Mouse (Mus musculus) brown adipose tissue, adult 24 weeks (tissue): Measurements from ENCODE around the gene Aldh1l1. TPM values are rescaled to one million over a fixed set of nuclear protein-coding genes. Genes with fewer than 3 reads are reported as not detected.

Source experiments
- H3K27ac ChIP-seq: fragments of 200-500 bp; replicated peaks from 2 replicates; pipeline ENCODE4 v1.5.1; 2012; ENCODE audit warnings: low read depth, mild to moderate bottlenecking, low read length
- H3K4me1 ChIP-seq: fragments of 200-500 bp; 2 replicates; pipeline ENCODE4 v1.6.1; 2012; ENCODE audit warnings: low read length, mixed read lengths; ENCODE audit not compliant: control insufficient read depth, insufficient read depth, insufficient read length
- H3K4me3 ChIP-seq: fragments of 200-500 bp; 2 replicates; pipeline ENCODE4 v1.5.1; 2012; ENCODE audit warnings: low read depth, mild to moderate bottlenecking, low read length, moderate library complexity; ENCODE audit not compliant: insufficient read depth
- polyA plus RNA-seq: library from polyadenylated mRNA; stranded (reverse); fragments of >200 nt; gene quantifications from 2 replicates; pipeline ENCODE4 v1.2.4, GENCODE M21; 2012; ENCODE audit not compliant: missing spikeins, insufficient read depth, insufficient read length

The Aldh1l1 gene
- polyA plus RNA-seq, 1 experiment = 46.2 TPM

- peaks cover 16% of the 10 kb centered on the region for H3K4me1 ChIP-seq
- H3K4me3 ChIP-seq = no peak overlapping the region
- H3K27ac ChIP-seq = no peak overlapping the region
Observed at GRCm38 (mm10) chr6:90509085-90509484, 22.9 kb downstream of the Aldh1l1 start.

- Histone ChIP-seq H3K4me3 (no peak overlapping the region), H3K27ac (no peak overlapping the region), H3K4me1 (peaks cover 9% of the 10 kb centered on the region)
Observed at GRCm38 (mm10) chr6:90512416-90512815, 26.2 kb downstream of the Aldh1l1 start.

GRCm38 (mm10) chr6:90513074-90513856 lies 27.0 kb downstream of the Aldh1l1 start:
- Histone ChIP-seq H3K4me3 (no peak overlapping the region), H3K4me1 (peaks cover 6% of the 10 kb centered on the region), H3K27ac (no peak overlapping the region)

GRCm38 (mm10) chr6:90514369-90514768 lies 28.1 kb downstream of the Aldh1l1 start:
- no peak overlapping the region for H3K27ac ChIP-seq
- no peak overlapping the region for H3K4me3 ChIP-seq
- no peaks in the 10 kb centered on the region for H3K4me1 ChIP-seq

GRCm38 (mm10) chr6:90514883-90515405 lies 28.7 kb downstream of the Aldh1l1 start:
- no peak overlapping the region for H3K4me3 ChIP-seq
- H3K4me1 ChIP-seq = no peaks in the 10 kb centered on the region
- H3K27ac ChIP-seq = no peak overlapping the region

- H3K4me1 ChIP-seq = no peaks in the 10 kb centered on the region
- no peak overlapping the region for H3K4me3 ChIP-seq
- H3K27ac ChIP-seq = no peak overlapping the region
Observed at GRCm38 (mm10) chr6:90518892-90519291, 32.7 kb downstream of the Aldh1l1 start.

GRCm38 (mm10) chr6:90519375-90519774 lies 33.1 kb downstream of the Aldh1l1 start:
- H3K4me3 ChIP-seq = no peak overlapping the region
- H3K27ac ChIP-seq = no peak overlapping the region
- no peaks in the 10 kb centered on the region for H3K4me1 ChIP-seq

GRCm38 (mm10) chr6:90526406-90526805 lies 40.2 kb downstream of the Aldh1l1 start:
- no peak overlapping the region for H3K4me3 ChIP-seq

GRCm38 (mm10) chr6:90529461-90530046 lies 43.3 kb downstream of the Aldh1l1 start:
- no peak overlapping the region for H3K4me3 ChIP-seq
- H3K4me1 ChIP-seq = no peaks in the 10 kb centered on the region
- no peak overlapping the region for H3K27ac ChIP-seq

More at GRCm38 (mm10) chr6:90526406-90526805, 40.2 kb downstream of the Aldh1l1 start:
- no peak overlapping the region for H3K27ac ChIP-seq
- no peaks in the 10 kb centered on the region for H3K4me1 ChIP-seq

GRCm38 (mm10) chr6:90532575-90533190 lies 46.5 kb downstream of the Aldh1l1 start:
- Histone ChIP-seq H3K27ac (no peak overlapping the region), H3K4me3 (no peak overlapping the region), H3K4me1 (no peaks in the 10 kb centered on the region)

GRCm38 (mm10) chr6:90533505-90533904 lies 47.3 kb downstream of the Aldh1l1 start:
- Histone ChIP-seq H3K4me3 (no peak overlapping the region), H3K27ac (no peak overlapping the region), H3K4me1 (no peaks in the 10 kb centered on the region)

- H3K4me1 ChIP-seq = no peaks in the 10 kb centered on the region
- H3K4me3 ChIP-seq = no peak overlapping the region
- H3K27ac ChIP-seq = no peak overlapping the region
Observed at GRCm38 (mm10) chr6:90534701-90535475, 48.7 kb downstream of the Aldh1l1 start.

GRCm38 (mm10) chr6:90536824-90537223 lies 50.6 kb downstream of the Aldh1l1 start:
- H3K27ac ChIP-seq = no peak overlapping the region
- H3K4me1 ChIP-seq = no peaks in the 10 kb centered on the region
- no peak overlapping the region for H3K4me3 ChIP-seq

- no peaks in the 10 kb centered on the region for H3K4me1 ChIP-seq
- H3K27ac ChIP-seq = no peak overlapping the region
- H3K4me3 ChIP-seq = no peak overlapping the region
Observed at GRCm38 (mm10) chr6:90537941-90538340, 51.7 kb downstream of the Aldh1l1 start.

- no peaks in the 10 kb centered on the region for H3K4me1 ChIP-seq
- no peak overlapping the region for H3K4me3 ChIP-seq
- H3K27ac ChIP-seq = no peak overlapping the region
Observed at GRCm38 (mm10) chr6:90539271-90539670, 53.0 kb downstream of the Aldh1l1 start.
